Mouse (Mus musculus) adrenal gland, postnatal 25 days (tissue): ENCODE data around the gene Cstl1. TPM values are rescaled to one million over a fixed set of nuclear protein-coding genes. Genes with fewer than 3 reads are reported as not detected.
"Not testable (repeated sequence)": the region's sequence is repeated elsewhere in the genome, so short reads cannot be mapped to it uniquely, and the experiment has no call there.

Experiments
- DNase-seq: peaks from one replicate; pipeline ENCODE4 v3.0.0; 2021; ENCODE audit warnings: mixed read lengths
- long read RNA-seq: library from polyadenylated mRNA; stranded (forward); transcript quantifications from one replicate; pipeline ENCODE4 v2.0.0, GENCODE M21; 2021
- total RNA-seq: library from RNA; stranded (reverse); gene quantifications from 2 replicates; pipeline ENCODE4 v1.2.3, GENCODE M21; 2021

The Cstl1 gene
- 0.52 TPM in 1 of 2 replicates, not detected in the other for total RNA-seq
- long read RNA-seq, result 0 reads

DNA sequence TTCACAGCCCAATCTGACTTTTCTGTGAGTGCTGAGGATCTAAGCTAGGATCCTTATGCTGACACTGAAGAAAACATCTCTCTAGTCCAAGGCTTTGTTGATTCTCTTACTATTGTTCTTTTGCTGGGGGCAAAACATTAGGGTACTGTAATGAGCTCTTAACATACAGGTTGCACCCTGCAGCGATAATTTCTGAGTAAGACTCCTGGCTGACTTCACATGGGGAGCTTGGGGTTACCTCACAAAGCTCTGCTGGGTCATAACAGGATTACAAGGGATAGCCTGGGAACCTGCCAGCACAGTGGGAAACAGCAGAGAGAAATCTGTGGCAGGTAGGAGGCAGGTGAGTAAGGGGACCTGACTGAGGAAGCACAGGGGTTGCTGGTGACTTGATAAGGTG lies at the start of gene Cstl1:
TSS of gene Cstl1 (plus strand) at position 301 of the 400 bp plus-strand sequence.
- DNase-seq, result no peak

DNA sequence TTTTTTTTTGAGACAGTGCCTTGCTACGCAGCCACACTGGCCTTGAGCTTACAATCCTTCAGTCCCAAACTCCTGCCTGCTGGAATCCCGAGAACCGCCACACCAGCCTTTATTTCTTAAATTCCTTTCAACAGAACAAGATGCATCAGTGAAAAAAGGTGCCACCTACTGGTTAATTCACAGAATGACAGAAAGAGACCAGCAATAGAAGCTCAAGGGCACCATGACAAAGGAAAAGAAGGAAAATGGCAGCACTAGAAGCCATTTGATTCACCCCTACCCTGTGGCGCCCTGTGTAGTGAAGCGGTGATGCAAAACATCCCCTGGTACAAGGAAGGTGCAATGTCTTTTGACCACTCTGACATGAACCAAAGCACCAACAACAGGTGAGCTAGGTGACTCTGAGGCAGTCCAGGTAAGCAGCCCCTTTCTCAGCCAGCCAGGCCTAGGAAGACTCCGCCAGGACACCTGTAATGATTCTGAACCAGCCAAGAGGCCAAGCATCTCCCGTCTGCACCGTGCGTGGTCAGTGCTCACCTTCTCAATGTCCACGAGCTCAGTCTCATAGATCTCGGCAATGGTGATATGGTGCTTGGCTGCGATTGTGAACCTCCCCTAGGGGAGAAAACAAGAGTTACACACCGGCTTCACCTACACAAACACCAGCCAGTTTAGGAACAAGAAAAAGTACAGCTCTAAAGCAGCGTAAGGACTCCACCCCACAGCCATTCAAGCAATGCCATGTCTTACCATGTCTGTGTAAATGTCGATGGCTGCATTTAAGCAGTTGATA lies 43.6 kb upstream of the Cstl1 start:
- no peak for DNase-seq

DNA sequence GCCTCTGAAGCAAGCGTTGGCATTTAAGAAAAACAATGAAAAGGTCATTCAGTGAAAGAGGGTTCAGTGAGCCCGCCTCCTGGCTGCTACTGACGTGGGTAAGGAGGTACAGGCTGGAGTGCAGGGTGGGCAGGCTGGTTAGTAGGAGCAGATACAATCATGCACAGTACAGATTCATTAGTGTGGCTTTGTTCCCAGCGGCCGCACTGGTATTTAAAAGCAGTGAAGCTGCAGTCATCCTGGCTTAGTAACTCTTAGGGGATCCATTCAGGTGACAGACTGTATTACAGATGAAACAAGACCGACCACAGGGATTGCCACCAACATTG lies 43.0 kb upstream of the Cstl1 start:
- DNase-seq, result no peak

DNA sequence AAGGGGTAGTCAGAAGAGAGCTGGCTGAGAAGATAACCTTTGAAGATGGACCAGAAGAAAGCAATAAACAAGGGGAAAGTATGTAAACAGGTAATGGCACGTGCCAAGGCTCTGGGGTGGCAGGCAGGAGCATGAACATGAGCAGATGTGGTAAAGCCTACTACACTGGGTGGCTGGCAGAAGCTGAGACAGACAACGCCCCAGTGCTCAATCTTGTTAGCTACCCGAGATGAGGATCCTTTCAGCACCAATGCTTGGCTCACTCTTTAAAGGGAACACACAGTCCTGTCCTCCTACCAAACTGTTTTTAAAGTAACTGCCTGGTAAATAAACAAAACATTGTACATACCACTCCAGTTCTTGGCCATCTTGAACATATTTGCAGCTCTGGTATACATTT lies 37.8 kb upstream of the Cstl1 start:
- DNase-seq, result no peak

DNA sequence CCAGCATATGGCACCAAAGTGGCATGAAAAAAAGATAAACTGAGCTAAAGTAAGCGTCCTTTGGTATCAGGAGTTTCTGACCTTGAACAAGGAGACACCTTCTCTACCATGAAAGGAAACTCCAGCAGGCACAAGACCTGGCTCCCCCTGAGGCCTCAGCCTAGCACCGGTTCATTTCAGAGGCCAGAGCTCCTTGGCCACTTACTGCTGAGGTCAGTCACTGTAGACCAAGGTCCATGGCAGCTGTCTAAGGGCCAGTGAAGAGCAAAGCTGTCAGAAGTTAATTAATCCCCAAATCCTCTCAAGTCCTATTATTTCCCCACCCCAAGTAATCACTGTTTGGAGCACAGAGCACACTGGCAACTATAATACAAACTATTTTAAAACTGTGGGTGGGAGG lies 33.1 kb upstream of the Cstl1 start:
- no peak for DNase-seq

DNA sequence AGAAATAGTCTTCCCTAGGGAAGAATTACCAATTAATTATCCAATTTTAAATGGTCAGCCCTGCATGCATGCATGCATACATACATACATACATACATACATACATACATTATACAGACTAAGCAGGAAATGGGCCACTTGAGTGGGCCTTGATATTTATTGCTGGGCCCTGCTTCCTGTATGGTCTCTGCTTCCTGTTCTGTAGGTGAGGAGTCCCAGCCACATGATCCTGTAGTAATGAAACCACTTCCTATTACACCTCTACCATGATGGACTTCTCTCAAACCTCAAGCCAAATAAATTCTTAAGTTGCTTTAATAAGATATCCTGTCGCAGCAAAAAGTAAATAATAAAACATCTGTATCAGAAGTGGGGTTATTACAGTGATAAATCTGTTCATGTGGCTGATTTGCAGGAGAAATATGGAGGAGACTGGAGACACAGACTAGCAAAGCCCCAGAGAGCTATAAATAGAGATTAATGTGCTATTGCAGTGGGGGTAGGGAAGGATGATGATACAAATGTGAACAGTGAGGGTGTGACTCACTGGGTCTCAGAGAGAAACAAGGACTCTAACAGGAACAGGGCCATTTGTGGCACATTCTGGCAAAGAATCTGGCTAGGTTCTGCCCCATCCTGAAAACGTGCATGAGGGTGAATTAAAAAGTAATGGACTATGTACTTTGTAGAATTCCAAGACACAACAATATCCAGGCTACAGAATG lies 30.7 kb upstream of the Cstl1 start:
- DNase-seq, result no peak

DNA sequence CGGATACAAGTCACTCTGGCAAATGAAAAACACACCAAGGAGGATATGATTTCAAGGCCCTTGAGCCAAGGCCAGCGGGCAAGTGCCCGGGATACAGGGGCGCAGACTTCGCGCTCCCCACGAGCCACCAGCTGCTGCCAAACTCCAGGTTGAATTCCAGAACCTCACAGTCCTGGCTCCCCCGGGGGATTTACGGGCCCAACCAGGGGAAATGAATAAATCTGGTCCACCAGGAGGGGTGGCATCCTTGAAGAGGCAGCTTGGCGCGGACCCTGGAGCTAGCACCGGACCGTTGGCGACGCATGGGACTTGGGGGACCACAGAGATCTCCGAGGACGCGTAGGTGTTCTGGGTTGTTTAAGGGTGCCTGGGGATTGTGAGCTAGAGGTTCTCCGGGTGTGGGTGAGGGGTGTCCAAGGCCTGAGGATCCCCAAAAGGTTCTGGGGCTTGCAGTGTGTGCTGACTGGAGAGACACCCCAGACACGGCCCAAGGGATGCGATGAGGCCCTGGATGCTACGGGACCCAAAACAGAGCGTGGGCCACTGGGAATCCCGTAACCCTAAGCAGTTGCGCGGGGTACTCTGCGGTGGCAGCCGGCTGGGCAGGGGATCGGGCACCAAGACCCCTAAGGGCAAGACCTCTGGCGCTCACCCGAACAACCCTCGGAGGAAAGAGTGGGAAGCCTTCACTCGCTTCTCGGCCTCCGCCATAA lies 18.4 kb upstream of the Cstl1 start:
- peak; percentile 55 for DNase-seq

DNA sequence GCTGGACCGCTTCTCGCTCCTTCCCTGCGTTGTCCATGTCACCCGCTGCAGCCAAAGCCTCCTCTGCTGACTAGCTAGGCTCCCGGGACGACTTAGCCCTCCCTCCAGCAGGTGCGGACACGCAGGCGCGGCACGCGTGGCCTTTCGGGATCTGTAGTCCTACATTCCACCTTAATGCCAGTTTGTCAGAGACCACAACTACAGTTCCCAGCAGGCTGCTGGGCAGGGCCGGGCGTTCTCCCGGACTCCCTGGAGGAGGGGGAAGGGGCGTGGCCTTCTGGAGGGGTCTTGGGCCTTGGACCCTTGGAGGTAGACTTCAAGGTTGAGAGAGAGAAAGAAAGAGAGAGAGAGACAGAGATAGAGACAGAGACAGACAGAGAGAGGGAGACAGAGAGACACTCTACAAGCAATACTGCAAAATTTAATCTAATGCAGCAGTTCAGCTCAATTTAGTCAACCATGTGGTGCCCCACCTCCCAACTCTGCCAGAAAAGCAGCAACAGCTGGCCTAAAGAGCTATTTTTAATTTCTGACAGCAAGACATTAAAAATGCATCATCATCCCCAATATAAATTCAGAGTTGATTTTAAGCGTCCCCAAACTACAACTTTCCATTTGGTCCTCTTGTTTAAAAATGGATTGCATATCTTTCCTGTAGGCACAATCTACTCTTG lies 17.7 kb upstream of the Cstl1 start, which contains the start of gene Napb:
TSS of gene Napb (minus strand) at position 141 of the 674 bp plus-strand sequence.
- peak; percentile 94 for DNase-seq

DNA sequence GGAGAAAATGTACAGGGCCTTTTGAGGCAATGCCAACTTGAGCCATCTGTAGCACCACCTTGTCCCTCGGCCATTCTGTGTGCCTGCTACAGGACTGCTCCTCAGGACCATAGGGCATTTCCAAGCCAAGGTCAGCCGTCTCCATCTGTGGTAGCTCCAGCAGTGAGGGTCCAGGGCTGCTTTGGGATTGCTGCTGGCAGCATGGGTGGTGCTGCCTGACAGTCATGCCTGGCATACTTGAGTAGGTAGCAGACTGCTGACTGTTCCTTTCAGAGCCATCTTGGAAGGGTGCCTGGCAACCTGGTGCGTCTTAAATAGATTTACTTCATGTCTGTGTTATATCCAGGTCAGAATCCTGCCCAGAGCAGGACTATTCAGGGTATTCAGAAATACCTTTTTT lies 7.2 kb upstream of the Cstl1 start:
- no peak for DNase-seq

DNA sequence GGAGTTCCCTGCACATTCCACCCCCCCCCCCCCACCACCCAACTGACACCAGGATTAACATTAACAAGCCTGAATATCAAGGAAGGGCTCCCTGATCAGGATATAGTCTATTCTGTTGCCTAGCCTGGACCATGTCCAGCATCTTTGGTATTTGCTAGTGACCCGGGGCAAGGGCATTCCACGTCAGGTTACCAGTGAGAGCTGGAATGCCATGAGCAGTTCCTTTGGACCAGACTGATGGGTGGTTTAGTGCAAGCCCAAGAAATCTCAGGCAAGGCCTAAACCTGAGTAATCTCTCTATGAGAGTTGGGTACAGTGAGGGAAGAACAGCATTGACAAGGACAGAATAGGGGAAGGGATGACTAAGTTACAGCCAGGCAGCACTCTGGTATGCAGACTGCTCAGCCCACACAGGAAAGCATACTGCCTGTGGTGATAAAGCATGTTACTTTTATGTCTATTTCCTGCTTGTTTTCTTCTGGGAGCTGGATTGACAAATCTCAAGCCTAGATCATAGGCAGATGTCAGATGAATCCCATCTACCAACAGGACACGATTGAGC lies 6.2 kb upstream of the Cstl1 start:
- DNase-seq, result no peak

DNA sequence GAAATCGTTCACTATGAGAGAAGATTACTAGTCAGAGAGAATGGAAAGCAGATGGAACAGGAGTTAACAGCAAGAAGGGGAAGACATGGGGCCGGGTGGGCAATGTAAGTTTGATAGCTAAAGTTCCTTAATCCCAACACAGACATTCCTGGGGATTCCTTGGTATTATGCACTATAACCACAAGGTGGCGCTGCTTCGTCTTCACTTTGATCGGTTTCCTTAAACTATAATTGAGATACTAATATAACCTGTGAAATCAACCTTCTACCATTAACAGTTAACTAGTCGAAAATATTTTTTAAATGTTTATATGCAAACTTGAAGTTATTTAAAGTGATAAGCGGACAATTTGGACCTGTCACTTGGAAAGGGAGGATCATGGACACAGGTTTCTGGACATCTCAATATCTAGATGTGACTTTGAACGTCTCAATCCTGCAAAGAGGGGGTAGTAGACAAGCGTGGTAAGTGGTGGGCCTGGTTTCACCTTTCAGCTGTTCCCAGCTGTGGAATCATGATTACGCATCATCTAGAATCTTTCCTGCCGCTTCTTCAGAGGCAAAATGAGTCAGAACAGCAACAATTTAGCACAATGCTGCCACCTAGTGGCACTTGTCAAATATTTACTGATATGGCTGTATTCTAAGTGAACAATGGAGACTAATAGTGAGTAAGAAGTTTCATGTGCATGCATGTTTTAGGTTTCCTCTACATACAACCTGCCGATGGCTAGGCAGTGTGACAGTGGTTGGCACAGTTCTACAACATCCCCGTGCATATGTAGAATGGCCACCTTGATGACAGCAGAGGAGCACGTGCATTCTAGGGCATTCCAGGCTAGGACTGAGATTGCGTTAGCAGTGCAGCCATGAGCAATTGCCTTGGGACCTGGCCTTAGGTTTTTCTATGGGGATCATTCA lies 2.0 kb downstream of the Cstl1 start:
- DNase-seq, result peak; percentile 47

DNA sequence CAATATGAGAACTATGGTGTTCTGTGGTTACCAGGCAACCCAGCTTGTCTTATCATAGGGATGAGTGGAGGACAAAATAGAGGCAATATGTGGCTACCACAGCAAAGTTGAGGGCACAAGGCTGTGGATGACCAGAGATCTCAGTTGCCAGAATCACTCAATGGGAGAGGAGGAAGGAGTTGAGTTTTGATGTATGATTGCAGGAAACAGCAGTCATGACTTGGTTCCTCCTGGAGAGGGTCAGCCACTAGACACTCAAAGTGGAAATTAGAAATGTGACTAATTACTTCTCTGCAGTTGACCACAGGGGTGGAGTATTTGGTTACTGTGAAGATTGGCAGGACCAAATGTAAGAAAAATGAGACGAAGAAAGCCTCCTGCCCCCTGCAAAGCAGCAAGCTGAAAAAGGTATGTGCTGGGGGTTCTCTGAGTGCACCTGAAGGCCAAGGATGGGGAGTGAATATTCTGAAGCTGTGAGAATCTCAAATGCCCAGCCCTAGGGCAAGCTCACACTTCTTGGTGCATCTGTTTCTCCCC lies 4.2 kb downstream of the Cstl1 start:
- no peak for DNase-seq

DNA sequence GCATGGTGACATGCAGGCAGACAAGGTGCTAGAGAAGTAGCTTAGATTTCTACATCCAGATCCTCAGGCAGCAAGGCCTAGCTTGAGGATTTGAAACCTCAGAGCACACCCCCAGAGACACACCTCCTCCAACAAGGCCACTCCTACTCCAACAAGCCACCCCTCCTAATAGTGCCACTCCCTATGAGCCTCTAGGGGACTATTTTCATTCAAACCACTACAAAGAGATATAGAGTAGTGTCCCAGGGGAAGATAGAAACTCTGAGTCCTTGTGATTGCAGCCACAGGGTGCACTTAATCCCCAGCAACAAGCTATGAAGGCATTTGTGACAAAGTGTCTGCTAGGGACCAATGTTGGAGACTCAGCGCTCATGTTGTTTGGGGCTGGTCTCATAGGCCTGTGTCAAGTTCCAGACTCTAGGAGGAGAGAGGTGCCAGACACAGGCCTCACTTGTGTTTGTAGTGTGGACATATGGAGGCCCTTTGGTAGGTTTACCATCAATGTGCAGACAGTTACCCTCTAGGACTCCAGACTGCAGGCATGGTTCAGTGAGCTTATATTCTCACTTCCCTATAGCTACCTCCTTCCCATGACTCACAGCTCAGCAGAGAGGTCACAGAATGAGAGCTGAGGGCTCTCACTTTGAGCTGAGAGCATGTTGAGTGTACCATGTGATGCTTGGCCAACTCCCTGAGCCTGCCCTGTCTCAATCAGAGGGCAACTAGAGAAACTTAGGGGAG lies 13.7 kb downstream of the Cstl1 start:
- no peak for DNase-seq

DNA sequence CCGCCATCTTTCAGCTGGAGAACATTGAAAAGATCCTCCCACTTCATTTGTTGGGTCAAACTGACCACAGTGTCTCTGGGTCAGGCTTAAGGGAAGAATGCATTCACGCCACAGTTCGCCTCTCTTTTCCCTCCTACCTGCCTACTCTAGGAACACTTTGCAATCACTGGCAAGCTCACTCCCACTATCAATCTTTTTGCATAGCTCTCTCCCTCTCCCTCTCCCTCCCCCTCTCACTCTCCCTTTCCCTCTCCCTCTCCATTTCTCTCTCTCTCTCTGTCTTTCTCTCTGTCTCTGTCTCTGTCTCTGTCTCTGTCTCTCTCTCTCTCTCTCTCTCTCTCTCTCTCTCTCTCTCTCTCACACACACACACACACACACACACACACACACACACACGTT lies 21.2 kb downstream of the Cstl1 start, which contains the start of gene Cst11:
TSS of gene Cst11 (minus strand) at position 101 of the 400 bp plus-strand sequence.
- not testable (repeated sequence) for DNase-seq

DNA sequence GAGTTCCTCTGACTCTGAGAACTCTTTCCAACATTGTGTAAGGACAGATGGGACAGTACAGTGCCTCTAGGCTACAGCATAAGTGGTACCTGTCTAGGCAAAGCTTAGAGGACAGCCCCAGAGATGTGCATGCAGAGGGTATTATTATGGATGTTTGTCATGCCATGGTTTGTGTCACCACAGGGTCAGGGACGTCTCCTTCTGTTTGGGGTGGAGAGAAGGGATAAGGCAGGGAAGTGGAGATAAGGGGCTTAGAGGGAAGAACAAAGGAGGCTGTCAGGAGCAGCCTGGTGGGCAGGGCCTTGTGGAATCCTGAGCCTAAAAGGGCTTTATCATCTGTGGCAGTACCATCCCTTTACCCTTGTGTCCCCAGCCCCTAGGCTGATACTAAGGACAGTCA lies 31.6 kb downstream of the Cstl1 start, which contains the start of gene 8030411F24Rik:
TSS of gene 8030411F24Rik (plus strand) at position 301 of the 400 bp plus-strand sequence.
- DNase-seq, result no peak

DNA sequence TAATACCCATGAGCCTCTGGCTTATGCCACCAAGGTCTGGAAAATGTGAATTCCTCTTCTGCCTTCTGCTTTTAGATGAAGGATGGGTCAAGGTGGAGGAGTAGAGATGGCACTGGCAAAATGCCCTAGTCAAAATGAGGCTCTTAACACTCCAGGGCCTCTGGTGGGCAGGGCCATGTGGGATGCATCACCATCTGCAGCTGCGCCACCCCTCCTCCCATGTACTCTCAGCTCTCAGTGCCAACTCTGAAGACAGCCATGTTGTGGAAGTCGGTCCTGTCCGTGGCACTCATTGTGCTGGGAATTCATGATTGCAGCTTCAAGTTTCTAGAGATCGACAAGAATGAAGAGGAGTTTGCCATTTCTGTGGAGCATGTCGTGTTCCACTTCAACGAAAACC lies 39.0 kb downstream of the Cstl1 start, which contains the start of gene Cst12:
TSS of gene Cst12 (plus strand) at position 220 of the 400 bp plus-strand sequence.
- DNase-seq, result no peak

DNA sequence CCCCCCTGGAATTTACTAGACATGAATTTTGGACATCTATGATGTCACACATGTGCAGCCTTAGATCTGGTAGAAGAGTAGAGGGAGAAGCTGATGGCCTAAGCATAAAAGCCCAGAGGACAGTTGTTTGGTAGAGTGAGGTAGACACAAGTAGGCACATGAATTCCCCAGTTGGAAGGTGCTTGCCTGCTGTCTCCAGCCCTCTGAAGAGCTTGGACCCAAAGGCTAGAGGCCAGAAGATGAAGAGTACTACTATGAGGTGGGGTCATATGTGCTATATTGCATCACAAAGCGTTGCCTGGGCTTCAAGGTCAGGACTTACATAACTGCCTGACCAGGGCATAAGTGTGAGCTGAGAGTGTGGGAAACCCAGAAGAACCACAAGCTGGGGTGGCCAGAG lies 48.3 kb downstream of the Cstl1 start, which contains the start of gene Cst8:
TSS of gene Cst8 (plus strand) at position 301 of the 400 bp plus-strand sequence.
- DNase-seq, result no peak

DNA sequence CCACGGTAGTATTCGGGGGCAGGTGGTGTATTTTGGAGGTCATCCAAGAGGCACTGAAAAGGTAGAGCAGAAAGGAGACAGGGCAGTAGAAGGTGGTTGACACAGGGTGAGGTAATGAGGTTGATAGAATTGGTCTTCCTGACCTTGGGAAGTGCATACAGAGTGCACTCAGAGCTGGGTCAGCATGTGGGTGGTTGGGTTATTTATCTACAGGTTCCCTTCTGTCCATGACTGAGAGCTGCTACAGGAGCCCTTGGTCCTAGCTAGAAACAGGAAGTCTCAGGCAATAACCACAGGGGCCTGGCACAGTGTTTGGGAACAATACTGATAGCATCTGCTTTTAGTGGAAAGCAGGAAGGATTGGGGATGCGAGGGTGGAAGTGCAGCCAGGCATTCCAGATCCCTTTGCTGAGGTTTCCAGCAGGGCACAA lies 51.3 kb downstream of the Cstl1 start:
- DNase-seq, result no peak
